In the genomic region with DNA sequence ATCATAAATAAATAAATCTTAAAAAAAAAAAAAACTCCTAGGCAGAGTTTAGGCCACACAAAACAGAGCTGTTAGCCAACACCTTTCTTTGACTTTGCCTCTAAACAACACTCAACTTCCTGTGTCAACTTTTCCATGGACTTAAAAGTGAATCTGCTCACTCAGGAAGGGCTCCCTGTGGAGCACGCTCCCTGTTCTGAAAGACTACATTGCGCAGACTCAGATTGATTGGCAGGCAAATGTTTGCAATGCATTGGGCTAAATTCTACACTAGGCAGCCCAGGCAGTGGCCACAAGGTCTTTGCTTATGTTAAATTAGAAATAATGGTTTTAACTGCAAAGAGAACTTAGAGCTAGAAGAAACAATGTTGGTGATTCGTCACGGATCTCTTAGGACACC, we compare ENCODE assay signal across 30 mouse cellular contexts. TPM values are rescaled to one million over a fixed set of nuclear protein-coding genes. Genes with fewer than 3 reads are reported as not detected.
DNase-seq lines count a peak whose midpoint lies in the region; ATAC-seq and TF ChIP-seq lines count a peak whose summit lies in the region.
"Had no signal": no experiment of that assay in that cellular context is flagged by ENCODE, and none has a peak within 500 bp of the region (broad histone marks: within the 10 kb centered on the region; RNA-seq: fewer than 3 reads in every experiment).

No protein-coding gene starts in this region.

- no peaks in the 10 kb centered on the region for H3K9me3 ChIP-seq in liver, embryonic 15.5 days (replicated peaks)
- no peaks in the 10 kb centered on the region for H3K9me3 ChIP-seq in liver, embryonic 11.5 days (ENCODE audit: control insufficient read depth, low read length)
- H3K9me3 ChIP-seq: embryonic facial prominence, embryonic 10.5 days; embryonic facial prominence, embryonic 15.5 days; forebrain, embryonic 12.5 days; hindbrain, embryonic 10.5 days; hindbrain, embryonic 15.5 days; limb, embryonic 10.5 days; limb, embryonic 15.5 days had no signal

- no peaks in the 10 kb centered on the region for H3K36me3 ChIP-seq in liver, embryonic 15.5 days (replicated peaks)
- H3K36me3 ChIP-seq in liver, embryonic 11.5 days (ENCODE audit: control insufficient read depth, insufficient read depth, low read length) = no peaks in the 10 kb centered on the region
- H3K36me3 ChIP-seq in testis, adult 2 months (ENCODE audit: control insufficient read depth, insufficient read depth, low read length) = no peaks in the 10 kb centered on the region
- H3K36me3 ChIP-seq: embryonic facial prominence, embryonic 10.5 days; embryonic facial prominence, embryonic 15.5 days; forebrain, embryonic 12.5 days; hindbrain, embryonic 10.5 days; hindbrain, embryonic 15.5 days; limb, embryonic 10.5 days; limb, embryonic 15.5 days had no signal

- H3K27ac ChIP-seq in liver, embryonic 15.5 days (replicated peaks) = no peak overlapping the region; the same call in none of the 2 replicates
- H3K27ac ChIP-seq in liver, embryonic 11.5 days (ENCODE audit: low read depth, low read length) = no peak overlapping the region
- H3K27ac ChIP-seq in testis, adult 2 months (ENCODE audit: control insufficient read depth, insufficient read depth, low read depth, low read length) = no peak overlapping the region
- H3K27ac ChIP-seq: embryonic facial prominence, embryonic 10.5 days; embryonic facial prominence, embryonic 15.5 days; forebrain, embryonic 12.5 days; hindbrain, embryonic 10.5 days; hindbrain, embryonic 15.5 days; limb, embryonic 10.5 days; limb, embryonic 15.5 days had no signal

- TF ChIP-seq POLR2A in testis, adult 2 months (IDR thresholded peaks at IDR 0.05; ENCODE audit: control insufficient read depth, low read depth, low read length) = no peak

- no peak overlapping the region for H3K4me3 ChIP-seq in liver, embryonic 15.5 days (replicated peaks)
- H3K4me3 ChIP-seq in liver, embryonic 11.5 days (ENCODE audit: low read depth, low read length) = no peak overlapping the region
- peak overlapping the region; percentile 10; the same call in 1 of the 2 replicates for H3K4me3 ChIP-seq in testis, adult 2 months (ENCODE audit: control insufficient read depth, low read depth, low read length)
- H3K4me3 ChIP-seq: embryonic facial prominence, embryonic 10.5 days; embryonic facial prominence, embryonic 15.5 days; forebrain, embryonic 12.5 days; hindbrain, embryonic 10.5 days; hindbrain, embryonic 15.5 days; limb, embryonic 10.5 days; limb, embryonic 15.5 days had no signal

- no peaks in the 10 kb centered on the region for H3K27me3 ChIP-seq in liver, embryonic 15.5 days
- H3K27me3 ChIP-seq in liver, embryonic 11.5 days (replicated peaks; ENCODE audit: control insufficient read depth, insufficient read depth, low read length) = no peaks in the 10 kb centered on the region
- H3K27me3 ChIP-seq in testis, adult 2 months (ENCODE audit: control insufficient read depth, insufficient read depth, low read length) = no peaks in the 10 kb centered on the region
- H3K27me3 ChIP-seq: CH12.LX; embryonic facial prominence, embryonic 15.5 days; forebrain, embryonic 12.5 days; hindbrain, embryonic 15.5 days; limb, embryonic 15.5 days had no signal

- no peak for DNase-seq in liver, embryonic 11.5 days (ENCODE audit: low spot score)
- DNase-seq in testis, postnatal 10 days (ENCODE audit: low spot score) = no peak
- DNase-seq in R1 (ENCODE audit: low read depth, low spot score) = peak; percentile 89
- DNase-seq in urinary bladder, postnatal 36 days (ENCODE audit: low spot score in 2 of 2) = no peak
- DNase-seq: adrenal gland, adult 2 months; adrenal gland, postnatal 36 days; cerebellum, adult 2 months; cerebellum, postnatal 14 days; forebrain, postnatal 0 days; gastrocnemius, postnatal 10 days; heart, postnatal 14 days; kidney, adult 18-20 months; kidney, postnatal 36 days; layer of hippocampus, postnatal 36 days; midbrain, embryonic 14.5 days; right cerebral cortex, postnatal 14 days; thymus, postnatal 14 days had no signal

- no peaks in the 10 kb centered on the region for H3K4me1 ChIP-seq in liver, embryonic 15.5 days (replicated peaks)
- H3K4me1 ChIP-seq in liver, embryonic 11.5 days (replicated peaks; ENCODE audit: control insufficient read depth, insufficient read depth, low read length) = no peaks in the 10 kb centered on the region
- peaks cover 7% of the 10 kb centered on the region for H3K4me1 ChIP-seq in testis, adult 2 months (ENCODE audit: control insufficient read depth, insufficient read depth, low read length)
- H3K4me1 ChIP-seq: embryonic facial prominence, embryonic 15.5 days; forebrain, embryonic 12.5 days; hindbrain, embryonic 10.5 days; hindbrain, embryonic 15.5 days; limb, embryonic 10.5 days had no signal

- no peak for TF ChIP-seq CTCF in testis, adult 2 months (IDR thresholded peaks at IDR 0.05; ENCODE audit: control insufficient read depth, insufficient read depth, insufficient replicate concordance, low read depth, low read length)

- peak; percentile 56 for ATAC-seq in liver, embryonic 15.5 days (ENCODE audit: insufficient read depth)
- ATAC-seq in liver, embryonic 11.5 days (replicated peaks; ENCODE audit: low FRiP score) = no peak
- no peak for ATAC-seq in cerebellum, adult (ENCODE audit: insufficient number of reproducible peaks, low FRiP score, low TSS enrichment)
- ATAC-seq: activated CD4-positive, CD25-positive, alpha-beta regulatory T cell, adult 4 months; forebrain, postnatal 0 days; inflammation-experienced regulatory T-cells, adult 6 months had no signal

- H3K9ac ChIP-seq in liver, embryonic 15.5 days = no peak overlapping the region
- no peak overlapping the region for H3K9ac ChIP-seq in liver, embryonic 11.5 days (ENCODE audit: low read depth, low read length)
- H3K9ac ChIP-seq: embryonic facial prominence, embryonic 15.5 days; forebrain, embryonic 12.5 days; forebrain, postnatal 0 days; hindbrain, embryonic 15.5 days; limb, embryonic 15.5 days had no signal

- H3K4me2 ChIP-seq in liver, embryonic 15.5 days = no peak overlapping the region
- H3K4me2 ChIP-seq in liver, embryonic 11.5 days = no peak overlapping the region
- H3K4me2 ChIP-seq: embryonic facial prominence, embryonic 15.5 days; forebrain, embryonic 12.5 days; hindbrain, embryonic 15.5 days; limb, embryonic 15.5 days had no signal

- WGBS in liver, embryonic 15.5 days (ENCODE audit: insufficient replicate concordance) = 63% methylated on average over 4 of the region's 4 CpGs
- WGBS in liver, embryonic 11.5 days = 80% methylated on average over 4 of the region's 4 CpGs

RNA-seq across cellular contexts. Expression of a gene that starts 45.4 kb away (rescaled TPM):
- polyA plus RNA-seq in liver, embryonic 15.5 days (2015; fragmentation: Nextera tagmentation; extraction: Ambion mirVana) = 1.5 TPM in 2 replicates
- polyA plus RNA-seq in liver, embryonic 11.5 days (2014; fragmentation: Nextera tagmentation; extraction: Ambion mirVana) = 1.0 and 1.4 TPM in 2 replicates
- 1.4 and 1.5 TPM in 2 replicates for polyA plus RNA-seq in testis, adult 2 months (2012; rRNA removed)
